Mouse (Mus musculus) adrenal gland, postnatal 14 days (tissue): ENCODE measurements around the gene Cd300ld2. TPM values are rescaled to one million over a fixed set of nuclear protein-coding genes. Genes with fewer than 3 reads are reported as not detected.

Experiments used
- total RNA-seq: library from RNA; stranded (reverse); gene quantifications from 2 replicates; pipeline ENCODE4 v1.2.3, GENCODE M21; 2021

Gene Cd300ld2
- total RNA-seq, 1 experiment from 2014 or later, result not detected

Other genes with a start within 250 kb of the Cd300ld2 start
- gene Btbd17, start 220.2 kb downstream of the Cd300ld2 start, total RNA-seq, result not detected in 2 replicates
- not detected in 2 replicates for gene Gpr142, start 217.3 kb downstream of the Cd300ld2 start, total RNA-seq
- 16.6 and 18.6 TPM in 2 replicates for gene Gprc5c, start 165.0 kb downstream of the Cd300ld2 start, total RNA-seq
- 1.1 and 2.2 TPM in 2 replicates for gene Cd300a, start 126.2 kb downstream of the Cd300ld2 start, total RNA-seq
- gene Cd300lb, start 81.8 kb downstream of the Cd300ld2 start, total RNA-seq, result 0.70 and 1.7 TPM in 2 replicates
- gene Cd300c, start 47.0 kb downstream of the Cd300ld2 start, total RNA-seq, result 0.83 TPM in 1 of 2 replicates, not detected in the other
- 0.34 and 0.78 TPM in 2 replicates for gene Cd300ld, start 26.3 kb downstream of the Cd300ld2 start, total RNA-seq
- gene Cd300c2, start 14.3 kb downstream of the Cd300ld2 start, total RNA-seq, result 0.93 and 3.7 TPM in 2 replicates
- gene Cd300ld4, start 10.8 kb upstream of the Cd300ld2 start, total RNA-seq, result 0.79 TPM in 1 of 2 replicates, not detected in the other
- gene Cd300ld5, start 21.6 kb upstream of the Cd300ld2 start, total RNA-seq, result 4.0 and 5.3 TPM in 2 replicates
- gene Cd300ld3, start 32.2 kb upstream of the Cd300ld2 start, total RNA-seq, result 3.3 TPM in 1 of 2 replicates, not detected in the other
- 0.30 and 0.63 TPM in 2 replicates for gene Cd300e, start 46.0 kb upstream of the Cd300ld2 start, total RNA-seq
- gene Rab37, start 75.2 kb upstream of the Cd300ld2 start, total RNA-seq, result 1.9 and 3.3 TPM in 2 replicates
- gene Cd300lf, start 117.8 kb upstream of the Cd300ld2 start, total RNA-seq, result 0.52 and 1.4 TPM in 2 replicates
- 23.0 and 24.3 TPM in 2 replicates for gene Slc9a3r1, start 147.1 kb upstream of the Cd300ld2 start, total RNA-seq
- gene Tmem104, start 171.3 kb upstream of the Cd300ld2 start, total RNA-seq, result 9.0 and 15.7 TPM in 2 replicates
- gene Nat9, start 171.7 kb upstream of the Cd300ld2 start, total RNA-seq, result 26.4 and 30.6 TPM in 2 replicates